Mouse (Mus musculus) liver, adult (tissue): ENCODE data around the gene Agap1.

ENCODE experiments used
- GATA4 ChIP-seq: IDR thresholded peaks from 2 replicates; pipeline ENCODE4 v1.6.1; 2014; ENCODE audit warnings: mild to moderate bottlenecking, low read length; ENCODE audit not compliant: insufficient replicate concordance

Gene Agap1

GRCm38 (mm10) chr1:89694916-89695315 is 240.3 kb downstream of the Agap1 start:
- TF ChIP-seq GATA4 = no peak

GRCm38 (mm10) chr1:89697241-89697640 is 242.6 kb downstream of the Agap1 start:
- no peak for TF ChIP-seq GATA4

- no peak for TF ChIP-seq GATA4
Observed at GRCm38 (mm10) chr1:89700166-89700565, 245.6 kb downstream of the Agap1 start.

GRCm38 (mm10) chr1:89701162-89701730 is 246.6 kb downstream of the Agap1 start:
- TF ChIP-seq GATA4 = no peak

GRCm38 (mm10) chr1:89703294-89703693 is 248.7 kb downstream of the Agap1 start:
- TF ChIP-seq GATA4 = no peak

GRCm38 (mm10) chr1:89705670-89706069 is 251.1 kb downstream of the Agap1 start:
- no peak for TF ChIP-seq GATA4

GRCm38 (mm10) chr1:89706862-89707261 is 252.3 kb downstream of the Agap1 start:
- no peak for TF ChIP-seq GATA4

- TF ChIP-seq GATA4 = no peak
Observed at GRCm38 (mm10) chr1:89707756-89708480, 253.3 kb downstream of the Agap1 start.

- no peak for TF ChIP-seq GATA4
Observed at GRCm38 (mm10) chr1:89709824-89710223, 255.2 kb downstream of the Agap1 start.

- no peak for TF ChIP-seq GATA4
Observed at GRCm38 (mm10) chr1:89713681-89714080, 259.1 kb downstream of the Agap1 start.

- no peak for TF ChIP-seq GATA4
Observed at GRCm38 (mm10) chr1:89714165-89714980, 259.8 kb downstream of the Agap1 start.

- no peak for TF ChIP-seq GATA4
Observed at GRCm38 (mm10) chr1:89716234-89716633, 261.6 kb downstream of the Agap1 start.

GRCm38 (mm10) chr1:89717100-89717499 is 262.5 kb downstream of the Agap1 start:
- no peak for TF ChIP-seq GATA4

GRCm38 (mm10) chr1:89718782-89719403 is 264.3 kb downstream of the Agap1 start:
- TF ChIP-seq GATA4 = no peak

- no peak for TF ChIP-seq GATA4
Observed at GRCm38 (mm10) chr1:89724141-89724540, 269.5 kb downstream of the Agap1 start.
